Mouse (Mus musculus) thymus, postnatal 25 days (tissue): ENCODE results near the gene Myh3.

Source experiments
- DNase-seq: peaks from one replicate; pipeline ENCODE4 v3.0.0; 2022

The Myh3 gene

DNA sequence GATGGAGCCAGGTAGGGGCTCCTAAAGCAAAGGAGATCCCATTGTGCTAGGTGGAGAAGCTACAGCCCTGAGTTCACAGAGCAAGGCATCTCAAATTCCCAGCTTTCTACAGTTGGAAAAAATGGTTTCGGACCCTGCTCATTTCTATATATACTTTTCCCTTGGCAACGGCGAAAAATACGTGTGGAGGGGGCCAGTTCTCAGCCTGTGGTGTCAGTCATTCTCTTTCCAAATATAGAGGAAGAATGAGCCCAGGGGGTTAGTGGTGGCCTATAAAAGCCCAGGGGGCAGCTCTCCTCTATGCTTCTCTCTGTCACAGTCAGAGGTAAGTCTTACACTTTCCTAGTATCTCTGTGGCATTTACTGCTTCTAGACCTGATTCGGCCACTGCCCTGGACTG lies at the start of gene Myh3:
Gene Myh3, plus strand, starts transcription at position 301 of the 400 bp plus-strand sequence.
- no peak for DNase-seq

DNA sequence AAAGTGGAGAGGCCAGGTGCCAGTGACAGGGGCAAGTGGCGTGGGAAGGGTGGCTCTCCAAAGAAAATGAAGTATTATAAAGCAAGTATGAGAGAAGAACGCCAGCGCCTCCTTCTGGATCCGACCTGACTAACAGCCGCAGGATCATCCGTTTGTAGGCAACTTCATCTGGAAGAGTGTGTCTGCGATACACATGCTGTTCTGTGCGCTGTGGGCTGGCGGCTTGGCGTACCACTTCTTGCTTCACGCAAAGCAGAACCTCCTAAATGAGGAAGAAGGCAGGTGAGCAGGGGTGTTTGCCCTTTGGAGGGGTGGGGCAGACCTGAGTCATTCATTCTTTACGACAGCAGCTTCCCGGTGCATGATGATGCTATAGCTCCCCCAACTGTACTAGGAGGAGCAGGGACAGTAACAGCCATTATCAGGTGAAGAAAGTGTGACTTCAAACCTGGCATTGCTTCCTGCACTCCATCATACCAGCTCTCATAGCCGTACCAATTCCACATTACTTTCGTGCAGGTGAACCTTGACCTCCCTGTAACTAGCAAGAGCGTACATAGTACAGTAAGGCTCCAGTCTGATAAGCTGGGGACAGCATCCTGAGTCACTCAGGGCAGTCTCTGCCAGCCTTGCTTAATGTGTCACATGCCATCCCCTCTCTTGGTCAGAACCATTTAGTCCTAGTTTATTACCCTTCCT lies 47.0 kb upstream of the Myh3 start:
- DNase-seq, result no peak

DNA sequence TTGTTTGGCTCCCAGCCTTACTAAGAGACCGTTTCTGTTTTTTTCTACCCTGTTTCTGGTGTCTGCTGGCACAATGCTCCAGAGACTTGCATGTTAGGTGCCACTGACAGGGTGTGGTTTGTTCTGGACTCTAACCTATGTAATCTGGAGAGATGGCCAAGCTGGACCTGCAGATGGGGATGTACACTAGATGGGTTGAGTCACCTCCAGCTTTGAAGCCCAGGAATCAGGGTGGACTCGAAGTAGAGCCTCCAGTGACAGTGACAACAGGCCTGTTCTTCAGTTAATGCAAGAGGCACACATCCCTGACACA lies 46.5 kb upstream of the Myh3 start:
- DNase-seq, result no peak

DNA sequence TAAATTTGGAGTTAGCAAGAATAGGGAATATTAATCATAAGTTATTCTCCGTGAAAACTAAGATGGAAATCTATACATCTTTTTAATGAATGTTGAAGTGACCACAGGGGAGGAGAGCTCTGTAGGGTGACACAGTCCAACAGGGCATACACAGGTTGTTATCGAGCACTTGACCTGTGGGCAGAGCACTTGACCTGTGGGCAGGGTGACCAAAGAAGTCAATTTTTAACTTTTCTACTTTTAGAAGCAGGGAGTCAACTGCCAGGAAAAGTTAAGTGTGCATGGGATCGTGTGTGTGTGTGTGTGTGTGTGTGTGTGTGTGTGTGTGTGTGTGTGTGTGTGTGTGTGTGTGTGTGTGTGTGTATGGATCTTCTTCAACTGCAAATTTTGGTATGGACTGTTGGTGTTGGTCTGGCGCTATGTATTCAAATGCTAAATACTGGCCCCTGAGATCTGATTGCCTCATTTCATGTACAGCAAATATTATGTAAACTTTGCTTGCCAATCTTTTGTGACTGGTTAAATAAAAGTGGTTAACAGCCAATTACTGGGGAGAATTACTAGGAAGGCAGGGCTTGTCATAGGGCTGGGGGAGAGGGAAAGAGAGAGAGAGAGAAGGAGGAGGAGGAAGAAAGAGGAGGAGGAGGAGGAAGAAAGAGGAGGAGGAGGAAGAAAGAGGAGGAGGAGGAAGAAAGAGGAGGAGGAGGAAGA lies 43.2 kb upstream of the Myh3 start:
- DNase-seq, result no peak

DNA sequence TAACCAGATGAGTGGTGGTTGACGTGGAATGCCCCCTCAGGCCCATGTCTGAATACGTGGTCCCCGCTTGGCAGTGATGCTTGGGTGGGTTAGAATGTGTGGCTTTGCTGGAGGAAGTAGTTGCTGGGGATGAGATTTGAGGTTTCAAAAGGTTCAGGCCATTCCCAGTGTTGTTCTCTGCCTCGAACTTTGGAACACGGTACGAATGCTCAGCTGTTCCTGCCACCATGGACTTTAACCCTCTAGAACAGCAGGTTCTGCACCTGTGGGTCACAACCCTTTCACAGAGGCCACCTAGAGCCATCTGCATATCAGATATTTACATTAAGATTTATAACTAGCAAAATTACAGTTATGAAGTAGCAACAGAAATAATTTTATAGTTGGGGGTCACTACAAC lies 41.9 kb upstream of the Myh3 start:
- no peak for DNase-seq

DNA sequence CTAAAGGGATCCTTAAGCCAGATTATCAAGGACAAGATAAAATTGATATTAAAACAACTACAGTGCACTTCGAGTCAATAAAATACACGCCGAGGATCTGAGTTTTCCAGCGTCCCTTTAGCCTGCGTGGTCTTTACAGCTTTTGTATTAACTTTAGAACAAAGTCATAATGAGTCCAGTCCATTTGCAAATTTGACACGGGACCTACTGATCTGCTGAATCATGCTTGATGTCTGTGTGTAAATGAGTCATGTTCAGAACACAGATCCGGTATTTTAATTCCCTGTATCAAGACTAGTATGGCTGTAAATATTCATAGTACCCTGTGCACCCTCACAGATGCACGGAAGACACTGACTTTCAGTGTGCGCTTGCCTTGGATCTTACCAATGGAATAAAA lies 41.2 kb upstream of the Myh3 start:
- DNase-seq, result no peak

DNA sequence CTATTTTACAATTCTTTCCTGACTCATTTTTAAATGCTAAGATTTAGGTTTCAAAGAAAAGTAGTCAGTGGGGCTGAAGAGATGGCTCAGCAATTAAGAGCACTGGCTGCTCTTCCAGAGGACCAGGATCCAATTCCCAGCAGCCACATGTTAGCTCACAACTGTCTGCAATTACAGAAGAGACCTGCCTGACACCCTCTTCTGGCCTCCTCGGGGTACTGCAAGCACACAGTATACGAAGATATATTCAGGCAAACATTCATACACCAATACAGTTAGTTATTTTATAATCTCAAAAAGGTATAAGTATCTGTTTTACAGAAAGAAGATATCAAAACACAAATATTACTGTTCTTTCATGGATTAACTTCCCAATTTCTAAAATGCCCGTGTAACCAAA lies 38.3 kb upstream of the Myh3 start:
- no peak for DNase-seq

DNA sequence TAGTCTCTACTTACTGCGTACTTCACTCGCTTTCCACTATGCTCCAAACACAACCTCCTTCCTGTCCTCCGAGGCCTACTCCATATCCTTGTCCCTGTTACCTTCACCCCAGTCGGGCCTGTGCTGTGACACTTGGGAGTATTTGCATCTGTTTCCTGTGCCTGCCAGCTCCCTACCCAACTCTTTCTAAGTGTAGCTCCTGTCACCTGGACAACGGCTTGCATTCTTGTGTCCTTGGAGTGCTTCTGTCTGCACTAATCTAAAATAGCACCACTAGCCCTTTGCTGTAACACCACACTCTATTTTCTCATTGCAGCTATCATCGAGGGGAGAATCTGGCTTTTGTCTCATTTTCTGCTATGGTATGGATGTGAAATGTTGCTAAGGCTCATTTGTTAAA lies 37.6 kb upstream of the Myh3 start:
- no peak for DNase-seq

DNA sequence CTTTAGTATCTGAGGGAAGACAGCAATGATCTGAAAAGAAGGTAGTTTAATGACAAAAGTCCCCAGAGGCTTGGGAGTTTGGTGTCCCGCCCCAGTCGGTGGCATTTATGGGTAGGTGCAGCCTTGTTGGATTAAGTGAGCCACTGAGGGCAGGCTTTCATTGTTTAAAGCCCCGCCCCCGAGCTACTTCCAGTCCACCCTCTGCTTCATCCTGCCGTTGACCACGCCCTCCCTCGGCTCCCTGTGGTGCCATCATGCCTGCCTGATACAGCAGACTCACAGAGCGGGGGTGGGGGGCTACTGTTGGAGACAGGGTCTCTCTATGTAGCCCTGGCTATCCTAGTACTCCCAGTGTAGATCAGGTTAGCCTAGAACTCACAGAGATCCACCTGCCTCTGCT lies 35.1 kb upstream of the Myh3 start:
- no peak for DNase-seq

DNA sequence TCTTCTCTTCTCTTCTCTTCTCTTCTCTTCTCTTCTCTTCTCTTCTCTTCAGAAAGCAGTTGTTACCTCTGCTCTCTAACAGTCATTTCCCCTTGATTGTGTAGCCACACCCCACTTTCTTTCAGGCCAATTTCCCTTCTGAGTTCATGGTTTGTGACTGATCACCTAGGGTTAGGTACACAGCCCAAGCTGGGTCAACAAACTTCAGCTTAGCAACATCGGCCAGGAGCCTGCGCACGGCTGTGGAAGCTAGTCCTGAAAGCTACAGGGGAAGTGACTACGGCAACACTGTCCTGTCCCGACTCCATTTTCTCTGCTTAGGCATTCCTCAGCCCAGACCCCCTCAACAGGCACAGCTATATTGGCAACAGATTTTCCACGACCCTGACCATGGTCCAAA lies 33.1 kb upstream of the Myh3 start:
- DNase-seq, result no peak

DNA sequence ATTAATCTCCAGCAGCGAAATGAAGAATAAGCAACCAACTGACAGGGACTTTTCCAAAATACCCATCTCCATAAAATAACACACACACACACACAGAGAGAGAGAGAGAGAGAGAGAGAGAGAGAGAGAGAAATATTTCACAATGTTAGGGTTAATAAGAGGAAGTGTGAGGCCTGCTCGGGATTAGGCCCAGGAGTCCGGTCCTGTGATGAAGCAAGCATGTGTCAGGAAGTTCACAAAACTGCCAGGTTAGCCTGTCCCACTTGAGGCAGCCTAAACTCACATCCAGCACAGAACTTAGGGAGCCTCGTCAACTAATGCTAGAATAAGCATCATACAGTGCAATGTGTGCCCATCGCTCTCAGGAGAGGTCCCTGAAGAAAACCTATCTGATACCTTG lies 30.9 kb upstream of the Myh3 start:
- DNase-seq, result no peak

DNA sequence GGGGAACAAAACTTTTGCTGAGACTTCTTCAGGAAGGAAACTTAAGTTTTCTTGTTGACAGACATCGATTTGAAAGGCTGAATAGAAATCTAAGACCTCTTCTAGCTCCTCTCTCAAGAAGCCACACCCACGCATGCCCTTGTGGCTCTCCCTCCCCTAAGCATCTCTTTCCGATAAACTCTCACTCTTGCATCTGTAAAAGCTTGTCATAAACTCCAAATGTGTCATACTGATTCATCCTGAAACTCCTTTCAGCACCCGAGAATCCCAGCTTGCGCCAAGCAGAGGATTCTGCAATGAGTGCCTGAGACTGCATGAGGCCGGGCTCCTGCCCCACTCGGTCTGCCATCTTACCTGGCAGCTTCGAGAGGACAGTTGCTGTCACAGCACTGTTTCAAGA lies 29.6 kb upstream of the Myh3 start:
- no peak for DNase-seq

DNA sequence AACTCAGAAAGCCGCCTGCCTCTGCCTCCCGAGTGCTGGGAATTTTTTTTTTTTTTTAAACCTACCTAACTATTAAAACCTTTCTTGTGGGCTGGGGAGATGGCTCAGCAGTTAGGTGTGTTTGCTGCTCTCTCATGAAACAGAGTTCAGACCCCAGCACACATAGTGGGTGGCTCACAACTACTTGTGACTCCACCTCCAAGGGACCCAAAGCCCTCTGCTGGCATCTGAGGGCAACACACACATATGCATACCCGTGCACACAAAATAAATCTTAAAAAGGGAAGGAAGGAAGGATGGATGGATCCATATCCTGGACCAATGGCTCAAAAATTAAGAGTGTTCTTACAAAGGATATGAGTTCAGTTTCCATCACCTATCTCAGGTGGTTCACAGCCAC lies 28.8 kb upstream of the Myh3 start:
- DNase-seq, result no peak

DNA sequence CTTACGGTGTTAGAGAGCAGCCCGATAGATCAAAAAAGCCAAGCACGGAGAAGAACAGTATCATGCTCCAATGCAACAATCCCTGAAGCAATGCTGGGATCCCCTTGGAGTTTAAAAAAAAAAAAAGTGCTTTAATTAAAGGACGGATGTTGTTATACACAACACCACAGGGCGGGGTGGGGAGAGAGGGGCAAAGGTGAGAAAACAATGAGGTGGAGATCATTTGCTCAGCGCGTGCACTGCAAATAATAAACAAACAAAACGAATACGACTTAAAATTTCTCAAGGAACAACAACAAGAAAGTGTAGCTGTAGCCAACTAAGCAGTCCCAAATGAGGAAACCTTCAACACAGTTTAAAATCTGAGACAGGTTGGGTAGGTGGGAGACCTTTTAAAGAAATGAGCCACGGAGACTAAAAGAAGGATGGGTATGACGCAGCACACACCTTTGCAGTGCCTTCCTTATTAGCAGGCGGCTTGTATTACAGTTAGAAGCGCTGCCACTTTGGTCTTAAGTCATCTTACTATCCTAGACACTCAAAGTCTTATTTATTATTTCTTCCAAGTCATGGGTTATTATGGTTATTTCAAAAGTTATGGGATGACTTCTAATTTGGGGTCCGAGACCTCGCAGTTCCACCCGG lies 26.3 kb upstream of the Myh3 start:
- DNase-seq, result no peak

DNA sequence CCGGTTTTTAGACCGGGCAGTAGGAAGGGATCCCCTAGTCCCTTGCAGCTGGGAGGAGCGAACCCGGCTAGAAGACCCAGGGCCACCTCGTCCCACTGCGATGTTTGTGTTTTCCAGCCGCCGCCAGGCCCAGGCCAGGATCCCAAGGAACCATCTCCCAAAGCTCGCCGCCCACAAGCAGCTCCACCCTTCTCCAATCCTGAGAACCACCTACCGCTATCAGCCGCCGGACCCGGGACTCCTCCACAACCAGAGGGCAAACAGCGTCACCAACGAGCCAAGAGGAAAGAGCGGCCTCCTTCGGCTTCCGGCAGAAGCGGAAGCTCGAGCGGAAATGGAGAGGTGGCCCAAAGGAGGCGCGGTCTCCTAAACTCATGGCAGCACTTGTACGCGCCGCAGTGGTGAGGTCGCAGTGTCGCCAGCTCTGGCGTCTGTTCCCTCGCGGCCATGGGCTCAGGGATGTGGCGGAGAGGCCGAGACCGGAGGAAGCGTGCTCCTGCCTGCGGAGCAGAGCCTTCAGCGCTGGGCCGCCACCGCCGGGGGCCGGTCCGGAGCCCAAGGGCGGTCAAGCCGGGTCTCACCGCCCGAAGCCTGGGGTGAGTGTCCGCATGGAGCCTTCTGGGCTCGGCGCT lies 25.7 kb upstream of the Myh3 start, which contains the start of the genes Adprm and Sco1:
Gene Adprm, minus strand, starts transcription at position 274 of the 632 bp plus-strand sequence.
Gene Sco1, plus strand, starts transcription at position 350 of the 632 bp plus-strand sequence.
- DNase-seq, result peak; percentile 82

DNA sequence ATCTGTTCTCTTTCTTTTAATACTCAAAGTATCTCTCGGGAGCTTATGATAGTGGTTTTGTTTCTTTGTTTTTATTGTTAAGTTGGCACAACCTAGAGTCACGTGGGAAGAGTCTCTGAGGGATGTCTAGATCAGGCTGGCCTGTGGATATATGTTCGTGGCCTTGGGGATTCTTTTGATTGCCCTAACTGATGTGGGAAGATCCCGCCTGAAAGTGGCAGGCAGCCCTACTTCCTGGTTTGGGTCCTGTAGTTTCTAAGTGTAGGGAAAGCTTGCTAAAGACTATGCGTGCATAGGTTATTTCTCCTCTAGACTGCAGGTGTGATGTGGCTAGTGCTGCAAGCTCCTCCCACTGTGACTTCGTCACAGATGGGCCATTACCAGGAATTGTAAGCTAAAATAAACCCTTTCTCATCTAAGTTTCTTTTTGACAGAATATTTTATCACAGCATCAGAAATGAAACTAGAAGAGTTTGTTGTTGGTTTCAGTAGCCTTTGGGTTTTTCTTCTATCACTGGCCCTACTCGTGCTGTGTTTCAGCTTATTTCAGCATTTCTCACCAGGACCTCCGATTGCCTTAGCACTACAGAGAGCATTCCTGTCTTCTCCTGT lies 23.2 kb upstream of the Myh3 start:
- DNase-seq, result no peak

DNA sequence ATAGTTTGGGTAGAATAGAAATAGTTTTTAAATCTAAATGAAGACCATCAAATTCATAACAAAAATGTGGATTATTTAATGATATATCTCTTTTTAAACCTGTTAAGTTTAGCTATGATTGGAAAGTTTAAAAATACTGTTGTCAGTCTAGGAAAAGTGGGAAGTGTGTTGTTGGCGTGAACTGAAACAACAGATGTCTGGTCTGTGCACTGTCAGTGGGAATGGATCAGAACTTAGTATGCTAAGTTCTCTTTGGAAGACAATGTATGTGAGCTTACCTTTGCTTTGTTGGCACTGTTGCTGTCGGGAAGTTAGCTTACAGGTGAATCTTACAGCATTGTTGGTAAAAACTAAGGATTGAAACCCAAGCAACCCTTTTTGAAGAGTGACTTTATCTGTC lies 16.8 kb upstream of the Myh3 start:
- no peak for DNase-seq

DNA sequence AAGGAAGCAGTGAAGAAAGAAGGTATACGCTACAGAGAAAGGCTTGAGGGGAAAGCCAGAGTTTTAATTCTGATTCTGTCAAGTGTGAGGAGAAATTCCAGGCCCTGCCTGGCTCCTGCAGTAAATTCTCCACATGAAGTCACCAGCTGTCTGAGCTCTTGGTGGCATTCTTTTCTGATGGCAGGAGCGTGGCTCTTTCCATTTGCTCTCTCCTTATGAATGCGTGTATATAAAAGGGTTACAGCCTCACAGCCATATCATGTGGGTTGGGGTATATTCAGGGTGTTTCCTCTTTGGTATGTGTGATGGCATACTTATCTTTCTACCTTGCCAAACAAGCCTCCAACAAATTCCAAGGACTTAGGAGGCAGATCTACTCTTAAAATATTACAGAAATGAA lies 15.4 kb upstream of the Myh3 start:
- no peak for DNase-seq

DNA sequence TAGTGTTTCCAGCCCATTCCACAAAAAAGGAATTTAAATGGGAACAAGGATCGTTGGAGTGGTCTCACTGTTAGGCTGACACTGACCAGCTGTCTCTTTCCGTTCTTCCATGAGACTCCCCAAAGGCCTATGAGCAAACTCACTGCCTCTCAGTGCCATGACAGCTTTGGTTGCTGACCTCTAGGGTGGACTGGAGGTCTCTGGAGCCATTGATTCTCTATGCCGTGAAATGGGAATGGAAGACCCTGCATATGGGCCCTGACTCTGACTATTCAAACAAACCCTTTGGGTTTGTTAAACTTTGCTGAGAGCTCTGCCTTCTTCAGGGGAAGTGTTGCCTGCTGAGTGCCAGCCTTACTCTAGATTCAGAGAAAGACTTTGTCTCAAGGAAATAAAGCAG lies 10.4 kb upstream of the Myh3 start:
- no peak for DNase-seq

DNA sequence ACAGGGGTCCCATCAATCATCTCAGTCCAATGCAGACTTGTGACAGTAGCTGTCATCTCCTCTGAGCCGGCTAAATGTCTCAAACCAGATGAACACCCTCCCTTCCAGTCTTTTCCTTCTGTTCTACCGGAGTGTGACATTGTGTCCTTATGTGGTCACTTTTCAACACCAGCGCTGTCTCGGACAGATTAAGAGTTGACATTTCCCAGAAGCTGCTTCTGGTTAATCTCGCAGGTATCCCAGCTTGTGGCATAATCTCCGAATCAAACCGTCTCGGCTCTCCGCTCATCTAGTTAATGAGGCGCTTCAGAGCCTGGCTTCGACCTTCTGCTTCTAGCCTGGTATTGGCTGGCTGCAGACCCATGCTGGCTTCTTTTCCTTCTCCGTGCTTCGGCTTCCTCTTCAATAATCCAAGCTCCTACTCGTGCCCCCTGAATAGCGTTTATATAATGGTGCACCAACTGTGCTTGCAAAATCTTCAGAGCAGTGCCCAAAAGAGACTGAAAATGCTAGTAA lies 5.4 kb upstream of the Myh3 start:
- DNase-seq, result no peak

DNA sequence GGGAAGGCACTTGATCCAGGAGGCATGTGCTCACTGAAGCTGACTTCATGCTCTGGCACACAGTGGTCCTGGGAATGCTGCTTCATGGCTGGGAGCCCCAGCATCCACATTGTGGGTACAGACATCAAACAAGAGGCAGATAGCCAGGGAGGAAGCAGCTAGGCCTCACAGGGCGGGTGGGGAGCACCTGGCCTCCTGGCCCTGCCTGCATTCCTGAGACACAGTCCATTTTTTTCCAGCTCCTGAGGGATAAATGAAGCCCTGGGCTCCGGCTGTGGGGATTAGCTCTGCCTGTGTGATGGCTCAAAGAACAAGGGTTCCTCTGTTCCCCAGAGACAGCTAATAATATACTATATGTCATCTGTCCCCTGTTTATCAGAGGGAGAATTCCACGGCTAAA lies 3.1 kb upstream of the Myh3 start:
- DNase-seq, result no peak

DNA sequence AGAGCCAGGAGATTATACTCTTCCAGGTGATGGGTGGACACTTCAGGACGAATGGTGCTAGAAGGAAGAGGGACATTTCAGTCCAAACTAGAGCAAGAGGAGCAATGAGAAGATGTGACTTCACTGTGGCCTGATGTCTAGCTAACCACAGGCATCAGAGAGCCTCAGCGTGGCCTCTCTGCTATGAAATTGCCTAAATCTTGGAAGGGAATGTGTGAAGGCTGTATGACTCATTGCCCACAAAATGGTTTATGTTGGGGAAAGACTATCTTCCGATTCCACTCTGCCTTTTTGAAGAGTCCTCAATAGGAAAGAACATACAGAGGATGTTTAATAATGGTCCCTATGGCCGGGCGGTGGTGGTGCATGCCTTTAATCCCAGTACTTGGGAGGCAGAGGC lies 1.3 kb upstream of the Myh3 start:
- DNase-seq, result no peak

DNA sequence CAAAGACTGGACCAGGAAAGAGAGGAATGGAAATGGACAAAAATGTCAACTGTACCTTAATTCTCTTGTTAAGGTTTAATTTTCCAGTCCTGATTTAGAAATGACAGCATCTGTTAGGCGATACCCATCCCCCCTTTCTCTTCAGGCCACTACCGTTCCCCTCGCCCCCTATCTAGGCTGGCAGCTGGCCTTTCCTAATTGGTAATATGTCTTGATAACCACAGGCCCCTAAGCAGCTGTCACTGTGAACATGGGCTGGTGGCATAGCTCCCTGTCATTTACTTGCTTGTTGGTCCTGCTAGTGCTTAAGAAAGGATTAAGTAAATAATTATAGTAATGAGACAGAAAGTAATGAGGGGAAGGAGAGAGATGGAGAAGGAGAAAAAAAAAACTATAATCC lies 665 bp upstream of the Myh3 start:
- no peak for DNase-seq
